Mouse (Mus musculus) forebrain, embryonic 15.5 days (tissue): Measurements from ENCODE around the gene Cdca7l. TPM values are rescaled to one million over a fixed set of nuclear protein-coding genes. Genes with fewer than 3 reads are reported as not detected.

ENCODE experiments used
- ATAC-seq: fragments of 200-750 bp; cut with Nextera tagmentation; replicated peaks from 2 replicates; pipeline ENCODE4 v1.8.0; 2017; ENCODE audit warnings: mild to moderate bottlenecking, moderate TSS enrichment, moderate library complexity
- H3K27ac ChIP-seq: fragments of 300-500 bp; sonication (generic); replicated peaks from 2 replicates; pipeline ENCODE4 v1.5.1; 2015; ENCODE audit warnings: mild to moderate bottlenecking, inconsistent platforms
- H3K27me3 ChIP-seq: fragments of 300-500 bp; sonication (generic); 2 replicates; pipeline ENCODE4 v1.6.1; 2015; ENCODE audit warnings: inconsistent platforms
- H3K36me3 ChIP-seq: fragments of 300-500 bp; sonication (generic); 2 replicates; pipeline ENCODE4 v1.6.1; 2015; ENCODE audit warnings: mild to moderate bottlenecking, inconsistent platforms
- H3K4me1 ChIP-seq: fragments of 300-500 bp; sonication (generic); 2 replicates; pipeline ENCODE4 v1.6.1; 2015; ENCODE audit warnings: inconsistent platforms
- H3K4me2 ChIP-seq: fragments of 300-500 bp; sonication (generic); replicated peaks from 2 replicates; pipeline ENCODE4 v1.6.1; 2015; ENCODE audit warnings: mild to moderate bottlenecking, inconsistent platforms
- H3K4me3 ChIP-seq: fragments of 300-500 bp; sonication (generic); 2 replicates; pipeline ENCODE4 v1.5.1; 2015; ENCODE audit warnings: mild to moderate bottlenecking, inconsistent platforms
- H3K9ac ChIP-seq: fragments of 300-500 bp; sonication (generic); replicated peaks from 2 replicates; pipeline ENCODE4 v1.6.1; 2015; ENCODE audit warnings: mild to moderate bottlenecking, inconsistent platforms
- H3K9me3 ChIP-seq: fragments of 300-500 bp; sonication (generic); 2 replicates; pipeline ENCODE4 v1.6.1; 2016; ENCODE audit warnings: inconsistent platforms
- WGBS: fragments of 180-500 bp; shearing (Covaris S2); methylation state at CpG from one replicate; pipeline ENCODE4 v1.1.7; 2015; ENCODE audit warnings: mixed read lengths; 5-methylcytosine and 5-hydroxymethylcytosine counted together
- polyA plus RNA-seq: library from polyadenylated mRNA; unstranded; fragments of >200 nt; fragmentation: Nextera tagmentation; extraction: Ambion mirVana; gene quantifications from 2 replicates; pipeline ENCODE4 v1.2.1, GENCODE M21; 2015

Cdca7l gene
- polyA plus RNA-seq, 1 experiment from 2014 or later: 11.6 TPM

- Histone ChIP-seq H3K27me3 (peaks cover 5% of the 10 kb centered on the region), H3K4me2 (no peak overlapping the region), H3K4me1 (peaks cover 3% of the 10 kb centered on the region), H3K9me3 (no peaks in the 10 kb centered on the region), H3K4me3 (no peak overlapping the region), H3K9ac (no peak overlapping the region), H3K36me3 (no peaks in the 10 kb centered on the region), H3K27ac (no peak overlapping the region)
- no peak for ATAC-seq
- 16% methylated on average over 1 of the region's 1 CpGs for WGBS
These were observed 20.7 kb upstream of the Cdca7l start for GRCm38 (mm10) chr12:117783426-117783825.

GRCm38 (mm10) chr12:117786621-117787020 lies 17.5 kb upstream of the Cdca7l start:
- 0 out of 2 replicates have a peak, but pooled peaks have one; percentile 41 for ATAC-seq
- H3K4me3 ChIP-seq: no peak overlapping the region
- 3% methylated on average over 6 of the region's 6 CpGs for WGBS

GRCm38 (mm10) chr12:117788513-117789011 lies 15.5 kb upstream of the Cdca7l start:
- peak overlapping the region; percentile 23; the same call in 1 of the 2 replicates for H3K4me3 ChIP-seq
- H3K36me3 ChIP-seq: no peaks in the 10 kb centered on the region
- H3K4me2 ChIP-seq: peak overlapping the region; percentile 45
- H3K9me3 ChIP-seq: no peaks in the 10 kb centered on the region
- no peak overlapping the region for H3K27ac ChIP-seq
- 0 out of 2 replicates have a peak, but pooled peaks have one; percentile 13 for ATAC-seq
- peaks cover 5% of the 10 kb centered on the region for H3K27me3 ChIP-seq
- 0 out of 2 replicates have a peak overlapping the region, but pooled peaks have one; percentile 26 for H3K9ac ChIP-seq
- WGBS: 12% methylated on average over 24 of the region's 24 CpGs
- H3K4me1 ChIP-seq: peaks cover 7% of the 10 kb centered on the region

More at GRCm38 (mm10) chr12:117786621-117787020, 17.5 kb upstream of the Cdca7l start:
- H3K27me3 ChIP-seq: peaks cover 5% of the 10 kb centered on the region
- H3K36me3 ChIP-seq: no peaks in the 10 kb centered on the region
- no peak overlapping the region for H3K4me2 ChIP-seq
- no peaks in the 10 kb centered on the region for H3K9me3 ChIP-seq
- peaks cover 7% of the 10 kb centered on the region for H3K4me1 ChIP-seq
- no peak overlapping the region for H3K27ac ChIP-seq
- H3K9ac ChIP-seq: no peak overlapping the region

GRCm38 (mm10) chr12:117789017-117789416 lies 15.1 kb upstream of the Cdca7l start:
- H3K36me3 ChIP-seq: no peaks in the 10 kb centered on the region
- no peak overlapping the region for H3K27ac ChIP-seq
- H3K4me3 ChIP-seq: no peak overlapping the region
- H3K9ac ChIP-seq: no peak overlapping the region
- H3K4me2 ChIP-seq: no peak overlapping the region
- 29% methylated on average over 7 of the region's 7 CpGs for WGBS
- no peak for ATAC-seq
- peaks cover 7% of the 10 kb centered on the region for H3K4me1 ChIP-seq
- no peaks in the 10 kb centered on the region for H3K9me3 ChIP-seq
- H3K27me3 ChIP-seq: peaks cover 5% of the 10 kb centered on the region

- ATAC-seq: no peak
- no peaks in the 10 kb centered on the region for H3K27me3 ChIP-seq
- H3K9me3 ChIP-seq: no peaks in the 10 kb centered on the region
- no peak overlapping the region for H3K4me3 ChIP-seq
- H3K9ac ChIP-seq: no peak overlapping the region
- no peak overlapping the region for H3K4me2 ChIP-seq
- 0 out of 2 replicates have a peak overlapping the region, but pooled peaks have one; percentile 5 for H3K27ac ChIP-seq
- 0 out of 2 replicates have a peak, but pooled peaks cover 10% of the 10 kb centered on the region for H3K4me1 ChIP-seq
- WGBS: 55% methylated on average over 4 of the region's 4 CpGs
- H3K36me3 ChIP-seq: no peaks in the 10 kb centered on the region
These were observed 8.8 kb upstream of the Cdca7l start for GRCm38 (mm10) chr12:117795303-117795702.

GRCm38 (mm10) chr12:117805576-117805975 lies 1.5 kb downstream of the Cdca7l start:
- H3K27ac ChIP-seq: peak overlapping the region; percentile 12; the same call in 1 of the 2 replicates
- 39% methylated on average over 4 of the region's 4 CpGs for WGBS
- no peaks in the 10 kb centered on the region for H3K9me3 ChIP-seq
- peaks cover 47% of the 10 kb centered on the region for H3K4me1 ChIP-seq
- peak overlapping the region; percentile 8; the same call in 1 of the 2 replicates for H3K4me3 ChIP-seq
- H3K36me3 ChIP-seq: no peaks in the 10 kb centered on the region
- ATAC-seq: 0 out of 2 replicates have a peak, but pooled peaks have one; percentile 5
- 0 out of 2 replicates have a peak overlapping the region, but pooled peaks have one; percentile 3 for H3K9ac ChIP-seq
- peak overlapping the region; percentile 35 for H3K4me2 ChIP-seq
- peaks cover 5% of the 10 kb centered on the region; the same call in 1 of the 2 replicates for H3K27me3 ChIP-seq

GRCm38 (mm10) chr12:117806007-117806451 lies 1.9 kb downstream of the Cdca7l start:
- H3K9ac ChIP-seq: 0 out of 2 replicates have a peak overlapping the region, but pooled peaks have one; percentile 3
- peak overlapping the region; percentile 35 for H3K4me2 ChIP-seq
- no peaks in the 10 kb centered on the region for H3K9me3 ChIP-seq
- 4% methylated on average over 12 of the region's 12 CpGs for WGBS
- H3K4me3 ChIP-seq: peak overlapping the region; percentile 8; the same call in 1 of the 2 replicates
- H3K36me3 ChIP-seq: no peaks in the 10 kb centered on the region
- H3K27ac ChIP-seq: peak overlapping the region; percentile 12; the same call in 1 of the 2 replicates
- ATAC-seq: peak; percentile 64
- peaks cover 47% of the 10 kb centered on the region for H3K4me1 ChIP-seq
- peaks cover 8% of the 10 kb centered on the region; the same call in 1 of the 2 replicates for H3K27me3 ChIP-seq

- H3K27me3 ChIP-seq: peaks cover 11% of the 10 kb centered on the region; the same call in 1 of the 2 replicates
- peak overlapping the region; percentile 35 for H3K4me2 ChIP-seq
- H3K9me3 ChIP-seq: no peaks in the 10 kb centered on the region
- WGBS: under 1% methylated on average over 4 of the region's 4 CpGs
- H3K27ac ChIP-seq: peak overlapping the region; percentile 12; the same call in 1 of the 2 replicates
- peak overlapping the region; percentile 8; the same call in 1 of the 2 replicates for H3K4me3 ChIP-seq
- no peak for ATAC-seq
- H3K36me3 ChIP-seq: no peaks in the 10 kb centered on the region
- peaks cover 47% of the 10 kb centered on the region for H3K4me1 ChIP-seq
- 0 out of 2 replicates have a peak overlapping the region, but pooled peaks have one; percentile 3 for H3K9ac ChIP-seq
These were observed 2.4 kb downstream of the Cdca7l start for GRCm38 (mm10) chr12:117806470-117806869.

GRCm38 (mm10) chr12:117807637-117808036 lies 3.5 kb downstream of the Cdca7l start:
- H3K9me3 ChIP-seq: no peaks in the 10 kb centered on the region
- no peaks in the 10 kb centered on the region for H3K36me3 ChIP-seq
- peak overlapping the region; percentile 14; the same call in 1 of the 2 replicates for H3K4me2 ChIP-seq
- no peak for ATAC-seq
- H3K4me1 ChIP-seq: peaks cover 47% of the 10 kb centered on the region
- 25% methylated on average over 12 of the region's 12 CpGs for WGBS
- 0 out of 2 replicates have a peak overlapping the region, but pooled peaks have one; percentile 5 for H3K27ac ChIP-seq
- H3K4me3 ChIP-seq: no peak overlapping the region
- peaks cover 17% of the 10 kb centered on the region; the same call in 1 of the 2 replicates for H3K27me3 ChIP-seq
- H3K9ac ChIP-seq: no peak overlapping the region

- 11% methylated on average over 17 of the region's 17 CpGs for WGBS
- H3K9me3 ChIP-seq: no peaks in the 10 kb centered on the region
- peaks cover 47% of the 10 kb centered on the region for H3K4me1 ChIP-seq
- 0 out of 2 replicates have a peak overlapping the region, but pooled peaks have one; percentile 5 for H3K27ac ChIP-seq
- no peak overlapping the region for H3K9ac ChIP-seq
- no peaks in the 10 kb centered on the region for H3K36me3 ChIP-seq
- peaks cover 20% of the 10 kb centered on the region; the same call in 1 of the 2 replicates for H3K27me3 ChIP-seq
- ATAC-seq: no peak
- peak overlapping the region; percentile 38 for H3K4me2 ChIP-seq
- peak overlapping the region; percentile 1; the same call in 1 of the 2 replicates for H3K4me3 ChIP-seq
These were observed 4.6 kb downstream of the Cdca7l start for GRCm38 (mm10) chr12:117808355-117809326.

GRCm38 (mm10) chr12:117809327-117810017 lies 5.4 kb downstream of the Cdca7l start:
- Histone ChIP-seq H3K36me3 (no peaks in the 10 kb centered on the region), H3K9me3 (no peaks in the 10 kb centered on the region), H3K9ac (no peak overlapping the region), H3K4me3 (no peak overlapping the region), H3K4me1 (peaks cover 47% of the 10 kb centered on the region), H3K4me2 (no peak overlapping the region; the same call in 1 of the 2 replicates), H3K27ac (0 out of 2 replicates have a peak overlapping the region, but pooled peaks have one; percentile 5), H3K27me3 (peaks cover 20% of the 10 kb centered on the region; the same call in 1 of the 2 replicates)
- ATAC-seq: peak; percentile 62
- 6% methylated on average over 10 of the region's 10 CpGs for WGBS
